Mouse (Mus musculus): ENCODE results near the gene Akap13. TPM values are rescaled to one million over a fixed set of nuclear protein-coding genes. Genes with fewer than 3 reads are reported as not detected.

Akap13 gene
- polyA plus RNA-seq, 1 experiment = 5.4 TPM

DNA sequence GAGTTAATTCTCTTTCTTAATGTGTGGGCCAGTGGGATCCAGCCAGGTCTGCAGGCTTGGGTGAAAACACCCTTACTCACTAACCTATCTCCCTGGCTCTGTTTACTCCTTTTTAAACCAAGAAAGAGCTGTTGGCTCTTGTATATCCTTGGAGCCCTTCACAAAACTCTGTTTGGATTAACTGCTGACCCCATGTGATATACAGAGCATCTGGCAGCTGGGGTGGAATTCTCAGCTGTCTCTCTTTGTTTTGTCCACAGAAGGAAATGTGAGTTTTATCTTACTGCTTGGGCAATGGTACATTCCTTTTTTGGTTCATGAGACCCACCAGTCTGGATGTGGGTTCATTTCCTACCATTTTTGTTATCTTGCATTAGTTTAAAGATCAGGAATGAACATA lies 98.7 kb downstream of the Akap13 start:
- Histone ChIP-seq H3K4me3 (replicated peaks; ENCODE audit: insufficient read depth, low read depth, low read length) (no peak overlapping the region), H3K4me1 (ENCODE audit: control insufficient read depth, insufficient read depth, low read length) (no peaks in the 10 kb centered on the region), H3K27ac (ENCODE audit: insufficient read depth, low read length) (no peak overlapping the region), H3K27me3 (ENCODE audit: control insufficient read depth, insufficient read depth, low read length) (no peaks in the 10 kb centered on the region)
- no peak for DNase-seq
- TF ChIP-seq CTCF (IDR thresholded peaks at IDR 0.05; ENCODE audit: borderline replicate concordance, insufficient read depth, low read depth, low read length) (no peak), POLR2A (IDR thresholded peaks at IDR 0.05; ENCODE audit: borderline replicate concordance, insufficient read depth, low read length) (no peak)

DNA sequence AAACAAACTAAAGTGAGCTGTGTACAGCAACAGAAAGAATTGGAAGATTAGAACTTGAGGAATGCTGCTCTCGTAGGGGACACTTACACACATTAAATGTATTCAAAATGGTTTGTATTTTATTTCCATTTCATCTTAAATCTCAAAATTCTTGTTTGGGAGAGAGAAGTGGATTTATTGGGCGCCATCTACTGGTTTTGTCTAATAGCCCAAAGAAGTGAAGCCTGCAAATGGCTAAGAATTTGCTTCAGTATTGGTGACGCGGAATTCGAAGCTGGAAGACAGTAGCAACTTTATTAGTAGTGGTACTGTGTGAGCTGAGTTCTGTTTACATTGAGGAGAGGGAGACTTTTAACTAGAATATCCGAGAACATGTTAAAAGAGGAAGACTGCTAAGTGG lies 100.6 kb downstream of the Akap13 start:
- no peaks in the 10 kb centered on the region for H3K27me3 ChIP-seq (ENCODE audit: control insufficient read depth, insufficient read depth, low read length)
- no peaks in the 10 kb centered on the region for H3K4me1 ChIP-seq (ENCODE audit: control insufficient read depth, insufficient read depth, low read length)
- WGBS = 61% methylated on average over 6 of the region's 6 CpGs
- no peak for TF ChIP-seq POLR2A (IDR thresholded peaks at IDR 0.05; ENCODE audit: borderline replicate concordance, insufficient read depth, low read length)
- no peak for TF ChIP-seq CTCF (IDR thresholded peaks at IDR 0.05; ENCODE audit: borderline replicate concordance, insufficient read depth, low read depth, low read length)
- no peak overlapping the region for H3K27ac ChIP-seq (ENCODE audit: insufficient read depth, low read length)
- no peak overlapping the region for H3K4me3 ChIP-seq (replicated peaks; ENCODE audit: insufficient read depth, low read depth, low read length)
- no peak for DNase-seq

DNA sequence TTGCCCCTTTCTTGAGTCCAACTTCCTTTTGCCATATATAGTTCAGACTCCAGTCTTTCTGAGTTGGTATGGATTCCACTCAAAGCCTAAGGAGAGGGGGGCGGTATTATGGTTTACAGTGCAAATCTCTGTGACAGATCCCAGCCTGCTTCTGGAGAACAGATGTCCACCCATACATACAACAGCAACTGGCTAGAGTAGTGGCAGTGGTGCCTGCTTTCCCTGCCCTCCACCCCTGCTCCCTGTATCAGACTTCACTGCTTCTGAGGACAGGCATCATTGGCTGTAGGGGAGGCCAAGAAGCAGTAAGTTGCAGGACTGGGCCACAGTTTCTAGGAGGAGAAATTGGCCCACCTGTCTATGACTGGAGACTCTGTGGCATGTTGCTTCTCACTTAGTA lies 102.9 kb downstream of the Akap13 start:
- H3K4me3 ChIP-seq (replicated peaks; ENCODE audit: insufficient read depth, low read depth, low read length) = no peak overlapping the region
- no peak overlapping the region for H3K27ac ChIP-seq (ENCODE audit: insufficient read depth, low read length)
- no peaks in the 10 kb centered on the region for H3K4me1 ChIP-seq (ENCODE audit: control insufficient read depth, insufficient read depth, low read length)
- TF ChIP-seq CTCF (IDR thresholded peaks at IDR 0.05; ENCODE audit: borderline replicate concordance, insufficient read depth, low read depth, low read length) = no peak
- no peak for TF ChIP-seq POLR2A (IDR thresholded peaks at IDR 0.05; ENCODE audit: borderline replicate concordance, insufficient read depth, low read length)
- WGBS = 86% methylated on average over 1 of the region's 1 CpGs
- no peaks in the 10 kb centered on the region for H3K27me3 ChIP-seq (ENCODE audit: control insufficient read depth, insufficient read depth, low read length)
- no peak for DNase-seq

DNA sequence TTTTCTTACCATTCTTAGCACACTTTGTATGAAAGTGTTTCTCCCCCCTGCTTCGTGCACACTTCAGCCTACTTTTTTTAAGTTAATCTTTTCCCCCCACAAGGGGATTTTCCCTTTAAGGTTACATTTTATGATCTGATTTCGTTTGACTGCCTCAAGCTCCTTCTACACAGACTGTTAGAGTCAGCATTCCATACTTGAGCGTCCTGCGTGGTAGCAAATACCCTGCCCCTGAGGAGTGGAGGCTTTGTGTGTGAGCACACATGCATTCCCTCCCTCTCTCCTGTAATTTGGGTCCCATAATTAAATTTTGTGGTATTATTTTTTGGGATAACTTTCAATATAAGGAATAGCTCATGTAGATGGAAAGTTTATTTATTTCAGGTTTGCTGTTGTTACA lies 103.8 kb downstream of the Akap13 start:
- no peaks in the 10 kb centered on the region for H3K4me1 ChIP-seq (ENCODE audit: control insufficient read depth, insufficient read depth, low read length)
- TF ChIP-seq CTCF (IDR thresholded peaks at IDR 0.05; ENCODE audit: borderline replicate concordance, insufficient read depth, low read depth, low read length) (no peak), POLR2A (IDR thresholded peaks at IDR 0.05; ENCODE audit: borderline replicate concordance, insufficient read depth, low read length) (no peak)
- no peak overlapping the region for H3K4me3 ChIP-seq (replicated peaks; ENCODE audit: insufficient read depth, low read depth, low read length)
- WGBS = 76% methylated on average over 4 of the region's 4 CpGs
- H3K27ac ChIP-seq (ENCODE audit: insufficient read depth, low read length) = no peak overlapping the region
- DNase-seq = no peak
- no peaks in the 10 kb centered on the region for H3K27me3 ChIP-seq (ENCODE audit: control insufficient read depth, insufficient read depth, low read length)

DNA sequence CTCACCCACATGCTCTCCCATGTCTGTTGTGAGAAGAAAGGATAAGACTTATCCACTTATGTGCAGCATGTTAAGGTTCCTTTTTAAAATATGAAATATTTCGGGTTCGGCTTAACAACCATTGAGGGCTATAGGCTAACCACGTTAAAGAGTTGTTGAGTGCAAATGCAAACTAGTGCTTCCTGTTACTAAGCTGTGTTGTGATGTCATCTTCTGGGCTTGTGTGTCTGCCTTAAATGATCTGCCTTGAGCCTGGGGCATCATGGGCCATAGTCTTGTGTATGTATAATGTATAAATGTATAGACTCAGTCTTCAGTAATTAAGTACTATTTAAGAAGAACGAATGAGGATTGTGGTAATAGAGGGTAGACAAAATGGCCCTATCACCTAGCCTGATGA lies 104.6 kb downstream of the Akap13 start:
- TF ChIP-seq CTCF (IDR thresholded peaks at IDR 0.05; ENCODE audit: borderline replicate concordance, insufficient read depth, low read depth, low read length) (no peak), POLR2A (IDR thresholded peaks at IDR 0.05; ENCODE audit: borderline replicate concordance, insufficient read depth, low read length) (no peak)
- Histone ChIP-seq H3K27me3 (ENCODE audit: control insufficient read depth, insufficient read depth, low read length) (no peaks in the 10 kb centered on the region), H3K4me3 (replicated peaks; ENCODE audit: insufficient read depth, low read depth, low read length) (no peak overlapping the region), H3K27ac (ENCODE audit: insufficient read depth, low read length) (no peak overlapping the region), H3K4me1 (ENCODE audit: control insufficient read depth, insufficient read depth, low read length) (no peaks in the 10 kb centered on the region)
- 97% methylated on average over 4 of the region's 4 CpGs for WGBS
- no peak for DNase-seq

DNA sequence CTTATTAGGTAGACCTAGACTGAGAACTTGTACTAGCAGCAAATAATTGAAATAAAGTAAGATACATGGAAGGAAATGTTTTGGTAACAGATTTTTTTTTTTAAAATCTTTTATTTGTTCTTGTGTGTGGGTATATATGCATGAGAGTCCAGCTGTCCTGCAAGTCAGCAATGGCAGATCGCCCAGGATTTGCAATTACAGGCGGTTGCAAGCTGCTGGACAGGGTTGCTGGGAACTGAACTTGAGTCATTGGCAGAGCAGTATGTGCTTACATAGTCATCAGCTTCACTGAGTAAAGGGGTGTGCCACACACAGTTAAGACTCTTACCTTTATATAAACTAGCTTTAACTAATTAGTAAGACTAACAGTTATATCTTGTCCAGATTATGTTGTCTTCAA lies 105.2 kb downstream of the Akap13 start:
- WGBS = 85% methylated on average over 2 of the region's 2 CpGs
- no peak overlapping the region for H3K27ac ChIP-seq (ENCODE audit: insufficient read depth, low read length)
- H3K4me1 ChIP-seq (ENCODE audit: control insufficient read depth, insufficient read depth, low read length) = no peaks in the 10 kb centered on the region

DNA sequence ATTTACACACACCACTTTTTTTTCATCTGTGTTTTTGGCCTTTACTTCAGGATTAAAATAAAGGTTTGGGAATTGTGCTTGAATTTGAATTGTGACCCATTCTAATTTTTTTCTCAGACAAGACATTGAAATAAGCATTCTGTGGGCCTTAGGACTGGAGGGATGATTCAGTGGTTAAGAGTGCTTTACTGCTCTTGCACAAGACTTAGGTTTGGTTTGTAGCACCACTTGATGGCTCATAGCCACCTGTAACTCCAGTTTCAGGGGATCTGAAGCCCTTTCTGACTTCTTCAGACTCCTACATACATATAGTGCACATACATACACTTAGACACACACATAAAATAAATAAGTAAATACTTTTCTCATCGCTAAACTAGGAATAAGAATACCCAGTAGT lies 105.8 kb downstream of the Akap13 start:
- Histone ChIP-seq H3K4me3 (replicated peaks; ENCODE audit: insufficient read depth, low read depth, low read length) (no peak overlapping the region), H3K4me1 (ENCODE audit: control insufficient read depth, insufficient read depth, low read length) (no peaks in the 10 kb centered on the region), H3K27ac (ENCODE audit: insufficient read depth, low read length) (no peak overlapping the region), H3K27me3 (ENCODE audit: control insufficient read depth, insufficient read depth, low read length) (no peaks in the 10 kb centered on the region)
- no peak for TF ChIP-seq CTCF (IDR thresholded peaks at IDR 0.05; ENCODE audit: borderline replicate concordance, insufficient read depth, low read depth, low read length)
- no peak for TF ChIP-seq POLR2A (IDR thresholded peaks at IDR 0.05; ENCODE audit: borderline replicate concordance, insufficient read depth, low read length)
- no peak for DNase-seq
- 97% methylated on average over 1 of the region's 1 CpGs for WGBS

More for the DNA sequence above, 105.2 kb downstream of the Akap13 start:
- Histone ChIP-seq H3K4me3 (replicated peaks; ENCODE audit: insufficient read depth, low read depth, low read length) (no peak overlapping the region), H3K27me3 (ENCODE audit: control insufficient read depth, insufficient read depth, low read length) (no peaks in the 10 kb centered on the region)
- TF ChIP-seq POLR2A (IDR thresholded peaks at IDR 0.05; ENCODE audit: borderline replicate concordance, insufficient read depth, low read length) (no peak), CTCF (IDR thresholded peaks at IDR 0.05; ENCODE audit: borderline replicate concordance, insufficient read depth, low read depth, low read length) (no peak)
- no peak for DNase-seq

DNA sequence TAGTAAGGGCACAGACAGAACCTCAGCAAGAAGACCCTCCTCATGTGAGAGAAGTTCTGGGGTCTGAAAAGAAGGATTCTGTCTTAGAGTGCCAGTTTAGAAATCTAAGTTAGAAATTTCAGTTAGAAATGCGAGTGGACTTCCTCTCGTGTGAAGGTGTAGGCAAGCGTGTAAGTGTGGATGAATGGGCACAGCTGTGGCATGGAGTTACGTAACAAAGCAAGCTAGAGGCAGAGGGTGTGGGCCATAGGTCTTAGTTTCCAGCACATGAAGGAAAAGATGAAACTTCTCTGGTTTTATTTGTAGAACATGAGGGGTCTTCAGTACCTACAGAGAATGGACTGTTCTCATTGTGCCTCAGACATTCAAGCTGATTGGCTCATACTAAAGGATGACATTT lies 112.9 kb downstream of the Akap13 start:
- Histone ChIP-seq H3K4me1 (ENCODE audit: control insufficient read depth, insufficient read depth, low read length) (no peaks in the 10 kb centered on the region), H3K27me3 (ENCODE audit: control insufficient read depth, insufficient read depth, low read length) (no peaks in the 10 kb centered on the region), H3K27ac (ENCODE audit: insufficient read depth, low read length) (no peak overlapping the region), H3K4me3 (replicated peaks; ENCODE audit: insufficient read depth, low read depth, low read length) (no peak overlapping the region)
- no peak for TF ChIP-seq CTCF (IDR thresholded peaks at IDR 0.05; ENCODE audit: borderline replicate concordance, insufficient read depth, low read depth, low read length)
- no peak for TF ChIP-seq POLR2A (IDR thresholded peaks at IDR 0.05; ENCODE audit: borderline replicate concordance, insufficient read depth, low read length)
- DNase-seq = no peak
- WGBS = 74% methylated on average over 4 of the region's 4 CpGs

Measured in cerebellum, adult 2 months (tissue).